Mouse (Mus musculus) spleen, postnatal 36 days (tissue): ENCODE results near the gene Pou2f1.

Experiments used
- DNase-seq, 2 experiments: peaks; one replicate each; pipeline ENCODE4 v3.0.0; 2022; ENCODE audit warnings: low spot score in 2 of 2, mixed read lengths in 1 of 2

Gene Pou2f1

DNA sequence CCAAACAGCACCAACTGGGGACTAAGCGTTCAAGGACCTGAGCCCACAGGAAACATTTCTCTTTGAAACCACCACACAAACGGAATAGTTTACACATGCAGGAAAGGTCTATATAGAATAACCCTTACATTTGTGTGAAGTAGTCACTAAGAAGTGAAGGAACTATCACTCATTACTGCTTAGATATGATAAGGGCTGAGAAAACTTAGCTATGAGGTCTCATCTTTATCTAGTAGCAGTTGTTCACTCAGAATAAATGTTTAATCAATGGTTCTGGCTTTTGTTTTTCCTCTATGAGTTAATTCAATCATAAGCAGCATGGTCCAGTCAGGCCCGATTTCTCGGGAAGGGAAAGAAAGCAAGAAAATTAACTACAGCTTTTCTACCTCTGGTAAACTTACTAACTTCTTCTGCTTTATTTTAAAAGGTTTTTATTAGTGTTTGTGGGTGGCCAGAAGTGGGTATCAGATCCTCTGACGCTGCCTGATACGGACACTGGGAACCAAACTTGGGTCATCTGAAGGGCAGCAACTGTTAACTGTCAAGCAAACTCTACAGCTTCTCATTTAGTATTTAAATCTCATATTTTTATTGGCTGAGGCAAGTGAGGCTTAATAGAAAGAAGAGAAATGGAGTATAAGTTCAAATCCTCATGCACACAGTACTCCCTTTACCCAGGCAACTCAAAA is 40.7 kb downstream of the Pou2f1 start:
- no peak for DNase-seq

DNA sequence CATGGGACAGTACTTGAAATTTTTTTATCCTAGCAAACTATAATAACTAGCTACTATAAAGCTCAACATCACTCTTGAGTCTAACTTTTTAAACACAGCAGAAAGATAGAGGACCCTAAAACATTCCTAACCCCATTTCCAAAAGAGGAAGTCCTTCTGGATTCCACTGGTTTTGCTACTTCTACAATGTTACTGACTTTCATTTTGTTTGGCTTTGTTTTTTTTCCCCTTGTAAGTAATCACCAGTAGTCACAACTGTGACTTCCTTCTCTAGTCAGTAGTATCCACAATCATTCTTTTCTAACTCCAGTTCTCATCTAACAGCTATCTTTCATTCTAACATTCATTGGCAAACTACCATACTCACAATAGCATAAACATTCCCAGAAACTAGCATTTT is 44.3 kb downstream of the Pou2f1 start:
- no peak for DNase-seq

DNA sequence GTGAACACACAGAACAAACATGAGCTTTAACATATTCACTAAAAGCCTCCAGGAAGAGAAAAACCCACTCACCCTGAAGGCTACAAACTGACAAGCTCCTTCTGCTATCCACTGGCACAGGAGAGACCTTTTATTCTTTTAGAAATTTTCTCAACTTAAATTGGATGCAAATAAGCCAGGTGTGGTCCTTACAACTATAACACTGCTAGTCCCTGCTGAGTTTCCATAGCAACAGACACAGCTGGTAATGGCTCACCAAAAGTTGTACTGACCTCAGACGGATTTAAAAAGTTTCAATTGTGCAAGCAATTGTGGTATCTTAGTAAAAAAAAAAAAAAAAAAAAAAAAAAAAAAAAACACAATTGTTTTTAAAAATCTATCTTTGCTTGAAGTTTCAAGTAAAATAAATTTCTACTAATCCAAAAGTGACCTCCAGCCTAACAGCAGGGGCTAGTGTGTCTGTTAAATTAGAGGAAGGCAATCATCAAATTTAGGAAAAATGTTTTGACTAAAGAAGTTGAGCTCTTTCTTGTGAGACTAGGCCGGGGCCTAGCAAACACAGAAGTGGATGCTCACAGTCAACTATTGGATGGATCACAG is 54.2 kb downstream of the Pou2f1 start:
- peak; percentile 9 to 20 for DNase-seq

DNA sequence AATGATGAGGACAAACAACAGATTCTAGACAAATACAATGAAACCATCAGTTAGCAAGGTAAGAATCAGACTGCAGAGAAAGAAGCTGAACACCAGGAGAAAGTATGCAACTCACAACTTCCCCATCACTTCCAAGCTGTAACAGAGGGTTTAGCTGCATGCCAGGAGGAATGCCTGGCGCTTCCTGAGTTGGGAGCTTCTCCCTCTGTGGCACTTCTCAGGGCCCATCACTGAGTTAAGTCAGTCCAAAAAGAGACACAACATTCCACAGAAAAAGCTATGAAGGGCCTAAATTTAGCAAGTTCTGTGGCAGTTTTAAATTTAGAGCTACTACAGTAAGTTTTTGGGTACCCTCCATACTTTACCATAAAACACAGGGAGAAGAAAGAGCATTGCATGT is 59.2 kb downstream of the Pou2f1 start:
- DNase-seq, result no peak

DNA sequence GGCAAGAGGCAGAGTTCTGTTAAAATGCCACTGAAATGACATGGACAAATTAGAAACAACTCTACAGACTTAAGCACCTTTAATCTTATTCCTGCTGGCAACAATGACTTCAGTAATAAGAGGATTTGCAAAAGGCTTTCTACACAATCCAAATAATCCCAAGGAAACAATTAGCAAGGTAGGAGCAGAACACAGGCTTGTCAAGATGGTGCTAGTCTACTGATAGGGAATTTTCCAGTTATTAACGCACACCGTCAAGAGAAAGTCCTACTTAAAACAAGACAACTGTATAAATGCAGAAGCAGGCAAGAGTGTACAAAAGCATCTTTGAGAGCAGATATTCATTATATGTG is 67.0 kb downstream of the Pou2f1 start:
- no peak for DNase-seq

DNA sequence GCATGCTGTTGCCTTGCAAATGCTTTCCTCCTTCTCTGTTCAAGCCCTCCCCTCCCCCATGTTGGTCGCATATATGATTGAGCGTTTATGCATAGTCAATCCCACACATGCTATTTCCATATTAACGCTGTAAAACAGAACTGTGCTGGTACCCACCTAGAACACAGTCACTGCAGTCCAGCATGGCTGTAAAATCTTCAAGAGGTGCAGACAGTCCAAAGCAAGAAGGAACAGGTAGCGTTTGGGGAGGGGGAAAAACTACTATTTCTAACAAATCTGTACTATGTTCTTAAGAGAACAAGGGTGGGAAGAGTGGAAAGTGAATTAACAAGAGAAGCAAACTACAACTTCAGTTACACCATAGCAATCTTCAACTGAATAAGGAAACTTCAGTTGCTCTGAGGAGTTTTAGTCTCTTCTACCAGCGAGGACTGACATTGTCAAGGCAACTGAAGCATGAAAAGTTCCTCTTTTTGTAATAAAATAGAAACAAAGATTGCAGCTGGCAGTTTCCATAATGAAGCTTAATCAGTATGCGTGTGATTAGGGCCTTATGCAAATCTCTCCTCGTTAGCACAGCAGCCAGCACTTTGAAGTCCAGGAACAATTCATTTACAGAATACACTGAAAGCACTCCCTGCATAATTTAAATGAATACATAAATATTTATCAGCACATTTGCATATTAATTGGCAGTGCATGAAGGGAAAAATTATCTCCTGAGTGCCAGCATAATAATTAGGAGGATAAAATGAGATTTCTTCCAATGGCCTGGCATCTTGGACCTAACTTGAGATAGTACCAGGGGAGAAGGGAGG is 67.6 kb downstream of the Pou2f1 start:
- peak; percentile 71 to 80 for DNase-seq

DNA sequence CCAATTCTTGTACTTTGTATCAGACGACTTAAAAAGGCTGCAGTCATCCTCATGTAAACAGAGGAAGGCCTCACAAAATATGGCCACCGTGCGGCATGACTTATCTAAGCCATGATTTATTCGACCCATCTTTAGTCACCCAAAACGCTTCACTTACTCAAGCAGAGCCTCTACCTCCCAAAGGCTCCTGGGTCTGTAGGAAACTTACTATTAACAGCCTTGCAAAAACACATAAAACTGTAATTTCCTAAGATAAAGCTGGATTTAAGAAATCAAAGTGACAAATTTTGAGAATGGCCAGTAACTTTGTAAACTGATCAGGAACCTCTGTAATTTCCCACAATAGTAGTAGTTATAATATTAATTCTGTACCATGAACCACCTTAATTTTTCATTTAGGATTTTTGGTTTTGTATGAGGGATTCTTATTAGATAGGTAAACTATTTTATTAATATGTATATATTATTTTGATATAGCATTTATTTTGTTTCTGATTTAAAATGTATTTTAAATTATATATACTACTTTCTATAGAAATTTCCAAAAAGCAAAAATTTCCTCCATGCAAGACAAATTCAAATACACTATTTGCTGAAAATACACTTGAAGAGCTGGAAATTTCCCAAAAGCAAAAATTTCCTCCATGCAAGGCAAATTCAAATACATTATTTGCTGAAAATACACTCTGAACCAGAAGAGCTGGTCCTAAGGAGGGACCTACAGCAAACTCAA is 68.4 kb downstream of the Pou2f1 start:
- DNase-seq, result peak; percentile 27 to 30

DNA sequence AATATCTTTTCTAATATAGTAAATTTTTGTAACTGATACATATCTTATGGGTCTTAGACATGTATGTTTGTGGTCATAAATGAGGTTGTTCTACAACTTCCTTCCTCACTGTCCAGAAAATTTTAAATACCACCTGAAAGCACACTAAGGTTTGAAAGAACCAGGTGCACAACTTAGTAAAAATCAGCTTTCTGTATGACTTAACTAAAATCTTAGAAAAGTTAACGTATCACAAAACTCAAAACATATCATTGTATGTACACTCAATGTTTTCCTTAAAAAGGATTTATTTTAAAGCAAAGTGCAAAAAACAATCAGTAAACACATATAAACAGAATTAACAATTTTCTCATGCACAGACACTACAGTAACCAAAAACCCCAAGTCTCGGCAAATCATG is 69.6 kb downstream of the Pou2f1 start:
- DNase-seq, result no peak

DNA sequence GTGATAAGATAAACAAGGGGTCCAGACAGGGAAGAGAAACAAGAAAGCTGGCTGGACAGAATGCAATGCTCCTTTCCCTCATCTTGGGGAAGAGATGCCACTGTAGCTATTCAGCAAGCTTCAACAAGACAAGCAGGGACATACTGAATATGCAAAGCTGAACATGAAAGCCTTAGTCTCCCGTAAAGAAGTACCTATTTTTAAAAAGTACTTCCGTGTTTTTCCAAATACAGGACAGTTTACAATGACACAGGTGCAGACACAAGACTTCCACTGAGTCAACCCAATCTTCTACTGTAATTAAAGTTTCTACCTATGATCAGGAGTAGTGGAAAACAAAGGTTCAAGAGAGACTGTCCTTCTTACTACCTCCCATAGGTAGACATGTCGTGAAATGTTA is 72.0 kb downstream of the Pou2f1 start:
- no peak for DNase-seq

DNA sequence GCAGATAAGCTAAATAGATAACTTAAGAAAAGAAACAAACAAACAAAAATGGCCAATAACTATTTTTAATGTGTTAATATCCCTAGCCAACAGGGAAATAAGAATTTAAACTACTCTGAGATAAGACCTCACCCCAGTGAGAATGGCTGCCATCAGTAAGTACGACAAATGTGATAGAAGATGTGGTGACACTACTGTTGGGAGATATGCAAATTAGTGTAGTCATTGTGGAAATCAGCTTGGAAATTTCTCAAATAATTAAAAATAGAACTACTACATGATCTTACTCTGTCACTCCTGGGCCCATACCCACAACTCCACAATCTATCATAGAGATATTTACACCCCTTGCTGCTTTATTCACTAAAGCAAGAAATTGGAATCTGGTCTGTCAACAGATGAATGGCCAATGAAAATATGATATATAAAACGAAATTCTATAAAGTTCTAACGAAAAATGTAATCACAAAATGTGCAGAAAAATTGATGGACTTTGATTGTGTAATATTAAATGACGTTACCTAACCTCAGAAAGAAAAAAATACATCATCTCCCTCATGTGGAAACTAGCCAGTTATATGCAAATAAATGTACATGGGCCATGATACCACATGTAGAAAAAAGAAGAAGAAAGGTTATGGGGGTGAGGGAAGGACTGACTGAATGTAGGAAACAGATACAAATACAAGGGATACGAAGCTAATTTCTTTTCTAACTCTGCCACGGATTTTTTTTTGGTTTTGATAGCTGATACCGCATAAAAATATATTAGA is 74.8 kb downstream of the Pou2f1 start:
- DNase-seq, result peak in 1 of 2 experiments; percentile 20

DNA sequence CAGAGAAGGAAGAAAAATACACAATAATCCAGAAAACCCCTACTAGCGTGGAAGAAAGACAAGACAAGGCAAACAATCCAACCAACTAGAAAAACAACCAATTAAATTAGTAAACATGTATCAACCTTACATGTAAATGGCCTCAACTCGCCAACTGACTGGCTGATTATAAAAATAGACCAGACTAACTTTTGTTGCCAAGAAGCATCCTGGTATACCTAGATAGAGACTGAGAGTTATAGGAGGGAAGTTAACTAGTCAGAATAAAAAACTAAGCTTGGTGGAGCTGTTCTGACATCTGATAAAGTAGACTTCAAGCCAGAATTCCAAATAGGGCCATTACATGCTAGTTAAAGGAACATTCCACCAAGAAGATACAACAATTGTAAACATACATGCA is 77.3 kb downstream of the Pou2f1 start:
- no peak for DNase-seq

DNA sequence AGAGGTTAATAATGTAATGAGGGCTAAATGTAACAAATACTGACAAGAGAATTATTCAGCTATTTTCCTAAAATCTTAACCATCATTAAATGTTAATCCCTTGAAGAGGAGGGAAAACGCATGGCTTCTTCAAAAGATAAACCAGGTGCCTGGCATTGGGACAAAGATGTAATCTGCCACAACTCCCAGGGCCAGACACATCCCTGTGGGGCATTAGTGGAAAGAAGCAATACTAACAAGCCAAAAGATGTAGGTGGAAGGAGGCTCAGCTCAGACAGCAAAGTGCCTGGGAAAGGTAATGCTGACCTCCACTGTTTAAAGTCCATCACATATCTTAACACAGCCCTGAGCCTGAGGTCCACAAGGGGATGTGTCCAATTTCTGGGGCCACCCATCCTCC is 80.0 kb downstream of the Pou2f1 start:
- DNase-seq, result no peak

DNA sequence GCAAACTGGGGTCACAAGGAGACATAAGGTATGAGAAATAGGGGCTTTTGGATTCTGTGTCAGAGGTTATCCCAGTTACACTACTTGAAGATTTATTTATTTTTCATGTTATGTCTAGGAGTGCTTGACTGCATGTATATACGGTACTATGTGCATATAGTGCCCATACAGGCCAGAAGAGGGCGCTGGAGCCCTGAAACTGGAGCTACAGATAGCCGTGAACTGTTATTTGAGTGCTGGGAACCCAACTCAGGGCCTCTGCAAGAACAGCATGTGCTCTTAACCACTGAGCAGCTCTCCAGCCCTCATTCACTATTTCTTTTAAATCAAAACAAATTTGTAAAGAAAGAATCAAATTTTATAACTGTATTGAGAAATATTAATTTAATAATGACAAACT is 81.5 kb downstream of the Pou2f1 start:
- DNase-seq, result no peak

DNA sequence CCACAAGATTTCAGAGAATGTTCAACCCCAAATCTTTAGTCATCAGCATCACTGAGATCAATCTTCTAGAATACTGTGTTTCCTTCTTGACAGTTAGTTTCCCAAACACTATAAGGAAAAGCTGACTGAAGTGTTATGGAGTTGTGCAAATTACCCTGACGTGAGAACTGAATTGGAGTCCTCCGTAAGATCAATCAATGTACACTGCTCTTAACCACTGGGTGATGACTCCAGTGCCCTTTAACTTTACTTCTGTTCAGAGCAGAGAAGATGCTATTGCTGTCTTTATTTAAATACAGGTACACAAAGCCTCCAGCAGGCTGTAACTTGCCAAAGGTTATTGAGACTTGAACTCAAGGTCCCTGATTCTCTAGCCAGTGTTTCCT is 88.1 kb downstream of the Pou2f1 start:
- DNase-seq, result no peak

DNA sequence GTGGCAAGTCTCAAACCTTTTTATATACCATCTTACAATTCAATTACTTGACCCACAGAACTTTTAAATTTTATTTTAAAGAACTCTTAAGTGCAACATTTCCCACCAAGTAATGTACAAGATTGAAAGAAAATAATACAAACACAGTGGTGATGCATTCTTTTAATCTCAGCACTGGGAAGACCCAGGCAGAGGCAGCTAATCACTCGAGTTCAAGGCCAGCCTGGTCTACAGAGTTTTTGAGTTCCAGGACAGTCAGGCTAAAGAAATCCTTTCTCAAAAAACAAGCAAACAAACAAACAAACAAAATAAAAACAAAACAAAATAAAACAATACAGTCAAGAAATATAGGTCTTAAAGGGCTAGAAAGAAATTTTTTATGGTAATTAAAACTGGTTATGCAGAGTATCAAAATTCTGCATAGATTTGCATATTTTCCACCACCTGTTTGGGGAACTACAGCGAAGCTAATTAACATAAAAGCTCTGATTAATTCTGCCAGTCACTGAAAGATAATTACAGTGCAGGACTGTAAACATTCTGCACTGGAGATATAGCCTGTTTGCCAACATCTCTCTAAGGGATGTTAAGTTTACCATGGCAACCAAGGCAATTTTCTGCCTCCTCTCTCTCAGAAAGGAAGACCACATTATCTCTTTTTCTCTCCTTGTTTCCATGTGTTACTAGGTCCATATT is 88.6 kb downstream of the Pou2f1 start:
- DNase-seq, result no peak

DNA sequence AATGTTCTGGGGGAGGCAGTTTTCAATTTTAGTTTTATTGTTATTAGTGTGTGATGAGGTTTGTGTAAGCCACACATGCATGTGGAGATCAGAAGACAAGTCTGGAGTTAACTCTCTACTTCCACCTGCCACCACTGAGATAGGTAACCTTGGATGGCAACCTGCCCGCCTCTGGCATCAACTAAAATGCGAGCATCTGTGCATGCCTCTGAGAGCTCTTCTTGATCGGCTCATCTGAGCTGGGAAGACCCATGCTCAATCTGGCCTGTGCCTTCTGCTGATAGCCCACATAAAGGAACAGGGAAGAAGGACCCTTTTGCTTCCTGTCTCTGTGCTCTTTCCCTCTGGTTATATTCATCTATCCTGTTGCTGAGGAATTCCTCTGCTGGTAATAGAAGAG is 93.0 kb downstream of the Pou2f1 start:
- no peak for DNase-seq

DNA sequence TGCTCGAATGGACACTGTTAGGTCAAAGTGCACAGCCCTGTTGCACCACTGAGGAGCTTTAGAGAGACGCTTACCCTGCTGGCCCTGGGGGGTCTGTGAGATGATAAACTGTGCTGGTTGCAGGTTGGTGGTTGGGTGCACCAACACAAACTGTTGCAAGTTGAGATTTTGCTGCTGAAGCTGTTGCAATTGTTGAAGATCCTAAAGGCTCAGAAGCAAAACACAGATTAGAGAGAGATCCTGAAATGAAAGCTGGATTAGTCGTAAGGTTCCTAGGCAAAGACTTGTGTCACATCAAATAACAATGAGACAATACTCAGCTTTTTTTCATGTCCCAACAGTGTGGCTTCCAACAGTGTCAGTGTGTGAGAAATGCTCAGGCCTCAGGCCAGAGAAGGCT is 93.7 kb downstream of the Pou2f1 start:
- no peak for DNase-seq

DNA sequence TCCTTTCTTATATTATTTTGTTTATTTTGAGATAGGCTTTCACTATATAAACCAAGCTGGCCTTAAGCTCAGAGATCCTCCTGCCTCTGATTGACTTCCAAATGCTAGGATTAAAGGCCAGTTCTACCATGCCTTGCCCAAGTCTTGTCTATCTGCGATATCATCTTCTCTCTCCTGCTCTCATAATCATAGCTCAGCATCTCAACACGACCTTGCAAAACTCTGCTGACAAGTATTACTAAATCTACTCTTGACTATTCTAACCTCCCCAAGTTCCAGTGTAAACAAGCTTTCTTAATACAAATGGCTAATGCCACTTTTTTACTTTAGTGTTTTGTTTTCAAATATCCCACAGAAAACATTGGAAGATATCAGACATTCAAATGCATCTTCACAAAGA is 94.3 kb downstream of the Pou2f1 start:
- DNase-seq, result no peak

DNA sequence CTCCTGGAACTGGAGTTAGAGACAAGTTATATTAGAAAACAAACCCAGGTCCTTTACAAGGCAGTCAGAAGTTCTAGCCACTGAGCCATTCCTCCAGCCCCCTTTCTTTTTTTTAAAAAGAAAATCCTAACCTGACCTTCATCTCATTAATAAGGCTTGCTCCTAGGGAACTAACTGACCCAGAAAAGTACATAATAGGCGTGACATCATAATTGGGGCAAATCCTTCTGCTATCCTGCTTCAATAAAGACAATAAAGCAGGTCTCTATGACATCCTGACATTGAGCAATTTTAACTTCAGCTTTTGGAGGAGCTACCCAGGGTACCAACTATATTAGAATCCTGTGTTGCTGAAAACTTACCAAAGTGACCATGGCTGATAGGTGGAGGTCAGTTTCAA is 98.9 kb downstream of the Pou2f1 start:
- DNase-seq, result no peak

DNA sequence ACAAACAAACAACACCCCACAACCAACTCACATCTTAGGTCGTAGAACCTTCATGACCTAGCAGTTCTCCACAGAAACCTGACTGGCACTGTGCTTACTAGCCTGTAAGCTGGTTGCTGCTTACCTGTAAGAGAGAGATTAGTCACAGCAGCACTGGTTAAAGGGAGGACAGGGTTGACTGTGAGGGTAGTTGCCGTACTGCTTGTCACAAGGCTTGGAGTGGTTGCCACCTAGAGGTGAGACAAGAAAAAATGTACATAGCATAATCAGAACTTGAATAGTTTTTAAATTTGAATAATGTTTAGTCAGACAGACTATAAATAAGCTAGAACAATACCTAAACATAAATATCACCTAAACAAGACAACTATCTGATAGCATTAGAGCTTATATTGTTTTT is 110.8 kb downstream of the Pou2f1 start:
- no peak for DNase-seq
